Comparison of ENCODE assay signal across 7 mouse cellular contexts in genomic region chr11:43633658-43634401, GRCm38 (mm10). TPM values are rescaled to one million over a fixed set of nuclear protein-coding genes. Genes with fewer than 3 reads are reported as not detected.
DNase-seq lines count a peak whose midpoint lies in the region; ATAC-seq and TF ChIP-seq lines count a peak whose summit lies in the region.

No protein-coding gene starts in this region.

- no peaks in the 10 kb centered on the region for H3K36me3 ChIP-seq in forebrain, embryonic 15.5 days
- H3K36me3 ChIP-seq in liver, postnatal 0 days (replicated peaks; ENCODE audit: insufficient read depth, low read length) = no peaks in the 10 kb centered on the region
- no peaks in the 10 kb centered on the region for H3K36me3 ChIP-seq in neural tube, embryonic 11.5 days (ENCODE audit: control insufficient read depth, insufficient read depth, low read length)

- H3K27ac ChIP-seq in forebrain, embryonic 15.5 days (replicated peaks) = no peak overlapping the region
- H3K27ac ChIP-seq in liver, postnatal 0 days (ENCODE audit: low read depth) = no peak overlapping the region
- no peak overlapping the region for H3K27ac ChIP-seq in neural tube, embryonic 11.5 days (ENCODE audit: low read depth, low read length)

- no peak overlapping the region for H3K9ac ChIP-seq in forebrain, embryonic 15.5 days (replicated peaks)
- no peak overlapping the region for H3K9ac ChIP-seq in liver, postnatal 0 days (replicated peaks)
- no peak overlapping the region for H3K9ac ChIP-seq in neural tube, embryonic 11.5 days (ENCODE audit: low read length)

- H3K27me3 ChIP-seq in forebrain, embryonic 15.5 days = no peaks in the 10 kb centered on the region
- H3K27me3 ChIP-seq in liver, postnatal 0 days (ENCODE audit: insufficient read depth, low read length) = no peaks in the 10 kb centered on the region
- H3K27me3 ChIP-seq in neural tube, embryonic 11.5 days (ENCODE audit: control insufficient read depth, insufficient read depth, low read length) = no peaks in the 10 kb centered on the region

- H3K9me3 ChIP-seq in forebrain, embryonic 15.5 days = no peaks in the 10 kb centered on the region
- no peaks in the 10 kb centered on the region for H3K9me3 ChIP-seq in liver, postnatal 0 days (ENCODE audit: low read length)
- no peaks in the 10 kb centered on the region for H3K9me3 ChIP-seq in neural tube, embryonic 11.5 days (ENCODE audit: control insufficient read depth, low read length)

- peak overlapping the region; percentile 27; the same call in 1 of the 2 replicates for H3K4me2 ChIP-seq in forebrain, embryonic 15.5 days (replicated peaks)
- H3K4me2 ChIP-seq in liver, postnatal 0 days (ENCODE audit: low read depth, low read length) = peak overlapping the region; percentile 20
- peak overlapping the region; percentile 34 for H3K4me2 ChIP-seq in neural tube, embryonic 11.5 days (ENCODE audit: low read depth)

- H3K4me3 ChIP-seq in forebrain, embryonic 15.5 days = 0 out of 2 replicates have a peak overlapping the region, but pooled peaks have one; percentile 8
- H3K4me3 ChIP-seq in liver, postnatal 0 days (ENCODE audit: low read depth, low read length) = no peak overlapping the region
- no peak overlapping the region for H3K4me3 ChIP-seq in neural tube, embryonic 11.5 days (ENCODE audit: low read depth, low read length)

- peak; percentile 67 for ATAC-seq in forebrain, embryonic 15.5 days (replicated peaks)
- 0 out of 2 replicates have a peak, but pooled peaks have one; percentile 29 for ATAC-seq in liver, postnatal 0 days
- peak; percentile 79 for ATAC-seq in neural tube, embryonic 11.5 days (ENCODE audit: insufficient read depth, low FRiP score, low TSS enrichment)

- DNase-seq in brain, adult 2 months (ENCODE audit: low read depth, low spot score) = peak; percentile 78
- DNase-seq in heart, postnatal 10 days = peak; percentile 84 to 85
- peak; percentile 92 for DNase-seq in kidney, postnatal 10 days
- peak; percentile 54 for DNase-seq in liver, postnatal 0 days
- DNase-seq in neural tube, embryonic 11.5 days (ENCODE audit: low spot score) = peak; percentile 66
- DNase-seq in urinary bladder, postnatal 36 days (ENCODE audit: low spot score in 2 of 2) = peak; percentile 37 to 50

- intact Hi-C loops in heart, postnatal 10 days (cut with DNase I) = no loop called here

- no peak for TF ChIP-seq CTCF in liver, postnatal 0 days (IDR thresholded peaks at IDR 0.05; ENCODE audit: low read depth)

- peaks cover 13% of the 10 kb centered on the region for H3K4me1 ChIP-seq in forebrain, embryonic 15.5 days
- H3K4me1 ChIP-seq in liver, postnatal 0 days (ENCODE audit: insufficient read depth) = peaks cover 27% of the 10 kb centered on the region
- 0 out of 2 replicates have a peak, but pooled peaks cover 2% of the 10 kb centered on the region for H3K4me1 ChIP-seq in neural tube, embryonic 11.5 days (ENCODE audit: control insufficient read depth, insufficient read depth, low read length)

- no peak for TF ChIP-seq EP300 in liver, postnatal 0 days (IDR thresholded peaks at IDR 0.05; ENCODE audit: low read depth)

- 30% methylated on average over 19 of the region's 19 CpGs for WGBS in forebrain, embryonic 15.5 days
- 24% methylated on average over 17 of the region's 19 CpGs for WGBS in liver, postnatal 0 days (ENCODE audit: insufficient replicate concordance)
- WGBS in neural tube, embryonic 11.5 days = 20% methylated on average over 19 of the region's 19 CpGs

RNA-seq across cellular contexts. Expression of gene Fabp6, which starts 32.5 kb away (rescaled TPM):
- not detected in 2 replicates for polyA plus RNA-seq in forebrain, embryonic 15.5 days (2015; fragmentation: Nextera tagmentation; extraction: Ambion mirVana)
- total RNA-seq in heart, postnatal 10 days (2021) = not detected
- polyA plus RNA-seq in liver, postnatal 0 days (2015; fragmentation: Nextera tagmentation; extraction: Ambion mirVana) = not detected in 2 replicates
- polyA plus RNA-seq in neural tube, embryonic 11.5 days (2014; fragmentation: Nextera tagmentation; extraction: Ambion mirVana) = not detected in 2 replicates

RNA-seq across cellular contexts. Expression of gene 4933415A04Rik, which starts 47.0 kb away (rescaled TPM):
- polyA plus RNA-seq in forebrain, embryonic 15.5 days (2015; fragmentation: Nextera tagmentation; extraction: Ambion mirVana) = 2.9 and 3.6 TPM in 2 replicates
- total RNA-seq in heart, postnatal 10 days (2021) = 1 to 10 TPM; 2.7 to 3.4 TPM
- polyA plus RNA-seq in liver, postnatal 0 days (2015; fragmentation: Nextera tagmentation; extraction: Ambion mirVana) = 0.51 and 0.72 TPM in 2 replicates
- 10.2 and 12.5 TPM in 2 replicates for polyA plus RNA-seq in neural tube, embryonic 11.5 days (2014; fragmentation: Nextera tagmentation; extraction: Ambion mirVana)

RNA-seq across cellular contexts. Expression of gene Pwwp2a, which starts 48.0 kb away (rescaled TPM):
- 28.8 and 33.4 TPM in 2 replicates for polyA plus RNA-seq in forebrain, embryonic 15.5 days (2015; fragmentation: Nextera tagmentation; extraction: Ambion mirVana)
- total RNA-seq in heart, postnatal 10 days (2021) = 10 to 100 TPM; 30.4 to 34.2 TPM
- 6.9 and 7.1 TPM in 2 replicates for polyA plus RNA-seq in liver, postnatal 0 days (2015; fragmentation: Nextera tagmentation; extraction: Ambion mirVana)
- 38.4 and 49.1 TPM in 2 replicates for polyA plus RNA-seq in neural tube, embryonic 11.5 days (2014; fragmentation: Nextera tagmentation; extraction: Ambion mirVana)

Comparison
In these comparisons a context has a peak if more than half of its experiments do, and no peak if none do; other contexts are left out.
1. ATAC-seq: peak in every context shown above with its lines; median percentile 79 in neural tube, embryonic 11.5 days; 67 in forebrain, embryonic 15.5 days; 29 in liver, postnatal 0 days.